Mouse (Mus musculus) cerebellum, adult (tissue): ENCODE results near the gene Sema4a.

ENCODE experiments used
- ATAC-seq: cut with Nextera tagmentation; 2 replicates; pipeline ENCODE4 v1.9.2; 2017; ENCODE audit warnings: mild to moderate bottlenecking, moderate library complexity, mixed read lengths; ENCODE audit not compliant: insufficient number of reproducible peaks, low FRiP score, low TSS enrichment

Gene Sema4a

DNA sequence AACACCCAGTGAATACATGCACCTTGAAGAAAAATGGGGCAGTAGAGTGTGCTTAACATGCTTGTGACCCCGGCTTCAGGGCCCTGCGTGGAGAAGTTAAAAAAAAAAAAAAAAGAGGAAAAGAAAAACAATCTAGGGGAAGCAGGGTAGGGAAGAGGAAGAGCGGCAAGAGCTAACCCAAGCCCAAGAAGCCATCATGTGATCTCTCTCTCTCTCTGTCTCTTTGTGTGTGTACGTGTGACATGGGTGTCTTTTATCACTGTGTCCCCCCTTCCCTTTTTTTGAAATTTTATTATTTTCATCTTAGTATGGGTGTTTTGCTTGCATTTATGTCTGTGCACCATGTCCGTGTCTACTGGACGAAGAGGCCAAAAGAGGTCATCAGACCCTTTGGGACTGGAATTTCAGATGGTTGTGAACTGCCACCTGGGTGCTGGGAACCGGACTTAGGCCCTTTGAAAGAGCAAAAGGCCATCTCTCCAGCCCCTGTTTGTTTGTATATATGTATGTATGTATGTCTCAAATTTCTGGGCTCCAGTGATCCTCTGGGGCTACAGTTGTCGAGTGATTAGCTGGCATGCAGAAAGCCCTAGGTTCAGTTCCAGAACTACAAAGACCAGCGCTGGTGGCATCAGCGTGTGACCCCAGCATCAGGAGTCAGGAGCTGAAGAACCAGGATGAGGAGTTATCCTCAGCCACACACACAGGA is 57.3 kb downstream of the Sema4a start:
- no peak for ATAC-seq

DNA sequence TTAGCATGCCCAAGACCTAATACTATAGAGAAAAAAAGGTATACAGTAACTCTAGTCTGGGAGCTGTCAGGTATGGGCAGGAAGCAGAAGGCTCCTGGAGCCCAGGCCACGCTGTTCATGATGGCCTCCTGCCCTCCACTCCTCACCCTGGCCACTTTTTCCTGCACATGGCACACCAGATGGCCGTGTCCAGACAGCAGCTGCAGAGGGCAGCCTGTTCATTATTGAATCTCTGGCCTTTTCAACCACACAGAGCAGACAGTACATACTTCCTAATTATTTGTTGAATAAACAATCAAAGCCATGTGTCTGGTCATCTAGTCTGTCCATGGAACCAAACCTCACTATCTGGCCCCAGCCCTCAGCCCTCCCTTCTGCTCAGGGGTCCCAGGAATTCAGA is 62.3 kb downstream of the Sema4a start:
- peak; percentile 84 for ATAC-seq

DNA sequence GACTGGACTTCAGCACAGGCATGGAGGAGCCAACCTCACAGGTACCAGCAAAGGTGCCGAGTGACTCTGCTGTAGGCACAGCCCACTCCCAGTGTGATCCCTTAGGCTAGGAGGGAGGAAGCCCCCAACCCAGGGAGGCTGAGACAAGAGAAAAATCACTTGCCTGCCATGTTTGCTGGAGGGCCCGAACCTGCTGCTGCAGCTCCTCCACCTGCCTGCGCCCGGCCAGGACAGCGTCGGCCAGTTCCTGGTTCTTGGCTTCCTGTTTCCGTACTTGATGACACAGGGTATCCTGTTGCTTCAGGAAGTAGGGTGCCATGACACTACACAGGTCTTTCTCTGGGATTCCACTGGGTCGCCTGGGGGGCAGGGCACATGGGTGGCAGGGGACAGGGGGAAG is 65.2 kb downstream of the Sema4a start:
- ATAC-seq, result no peak

DNA sequence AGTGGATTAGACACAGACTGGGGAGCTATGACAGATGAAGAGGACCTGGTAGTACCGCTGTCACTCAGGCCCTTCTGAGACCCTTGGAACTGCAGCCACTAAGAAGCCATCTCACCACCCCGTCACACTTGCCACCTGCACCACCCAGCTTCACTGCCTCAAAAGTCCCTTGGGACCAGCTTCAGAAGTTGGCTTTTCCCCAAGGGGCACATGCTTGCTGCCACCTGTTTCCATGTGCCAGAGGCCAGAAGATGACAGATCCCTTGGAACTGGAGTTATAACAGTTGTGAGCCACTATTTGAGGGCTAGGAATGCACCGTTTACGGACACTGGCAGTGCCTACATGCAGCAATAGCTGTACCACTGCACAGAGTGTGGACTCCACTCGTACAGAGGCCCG is 65.7 kb downstream of the Sema4a start:
- ATAC-seq, result no peak

DNA sequence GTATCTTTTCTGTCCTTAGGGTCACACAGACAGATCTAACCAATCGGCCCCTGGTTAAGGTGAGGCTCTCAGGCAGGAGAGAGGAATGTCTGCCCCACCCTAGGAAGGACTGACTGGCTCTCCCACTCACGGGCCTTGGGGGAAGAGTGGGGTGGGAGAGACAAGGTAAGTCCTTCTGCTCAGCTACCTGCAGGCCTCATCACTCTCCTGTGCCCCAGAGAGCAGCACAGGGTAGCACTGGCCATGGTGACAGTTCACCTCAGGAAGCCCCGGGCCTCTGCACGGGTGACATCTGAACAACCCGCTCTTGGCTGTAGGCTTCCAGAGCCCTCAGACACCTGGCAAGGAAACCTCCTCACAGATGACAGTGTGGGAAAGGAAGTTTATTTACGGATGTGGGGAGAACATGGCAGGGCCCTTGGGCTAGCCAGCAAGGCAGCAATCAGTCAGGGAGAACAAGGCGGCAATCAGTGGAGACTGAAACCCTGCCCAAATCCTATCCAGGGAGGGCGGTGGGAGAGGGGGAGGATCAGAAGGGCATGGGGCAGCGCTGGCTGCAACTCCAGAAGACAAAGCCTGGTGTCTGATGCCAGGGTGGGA is 67.1 kb downstream of the Sema4a start:
- no peak for ATAC-seq
